Mouse (Mus musculus): ENCODE results near the gene Aox1. TPM values are rescaled to one million over a fixed set of nuclear protein-coding genes. Genes with fewer than 3 reads are reported as not detected.

Gene Aox1
- polyA plus RNA-seq, 1 experiment from 2014 or later, result 0.24 TPM

DNA sequence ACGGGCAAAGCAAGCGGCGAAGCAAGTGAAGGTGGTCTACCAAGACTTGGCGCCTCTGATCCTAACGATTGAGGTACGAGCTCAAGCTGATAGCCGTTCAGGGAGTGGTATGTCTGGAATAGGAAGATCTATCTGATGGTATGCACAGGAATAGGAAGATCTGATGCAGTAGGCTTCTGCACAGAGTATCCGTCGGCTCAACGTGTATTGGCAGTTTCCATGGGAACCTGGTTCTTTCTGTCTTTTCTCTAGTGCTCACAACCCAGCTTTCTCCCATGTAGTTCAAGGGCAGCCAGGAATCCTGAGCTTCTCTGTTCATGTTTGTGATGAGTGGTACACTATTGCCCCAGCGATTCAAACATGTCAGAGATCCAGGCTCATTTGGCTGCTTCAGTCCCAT lies 40.4 kb downstream of the Aox1 start:
- Histone ChIP-seq H3K4me2 (replicated peaks) (no peak overlapping the region), H3K27me3 (replicated peaks) (no peaks in the 10 kb centered on the region), H3K9me3 (no peaks in the 10 kb centered on the region), H3K4me1 (no peaks in the 10 kb centered on the region), H3K27ac (no peak overlapping the region), H3K36me3 (no peaks in the 10 kb centered on the region), H3K4me3 (no peak overlapping the region), H3K9ac (no peak overlapping the region)
- ATAC-seq (ENCODE audit: low FRiP score, low read depth), result no peak
- WGBS, result 90% methylated on average over 11 of the region's 11 CpGs

DNA sequence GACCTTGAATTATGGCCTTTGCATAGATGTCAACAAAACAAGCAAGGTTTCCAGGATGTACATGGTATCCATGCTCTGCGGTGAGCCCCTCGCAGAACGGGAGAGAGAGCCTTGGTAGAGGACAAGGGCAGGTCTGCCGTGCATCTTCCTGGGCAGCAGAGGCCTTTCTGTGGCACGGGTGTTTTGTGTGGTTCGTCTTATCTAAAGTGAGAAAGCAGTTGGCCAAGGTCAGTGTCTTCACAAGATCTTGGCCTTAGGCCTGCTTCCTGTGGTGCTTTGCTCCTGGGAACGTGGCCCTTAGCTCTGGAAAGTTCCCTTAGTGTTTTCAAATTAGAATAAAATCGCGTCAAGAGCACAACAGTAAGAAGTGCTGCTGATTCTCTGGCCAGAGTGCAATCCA lies 41.3 kb downstream of the Aox1 start:
- no peak for ATAC-seq (ENCODE audit: low FRiP score, low read depth)
- H3K36me3 ChIP-seq, result no peaks in the 10 kb centered on the region
- no peaks in the 10 kb centered on the region for H3K27me3 ChIP-seq (replicated peaks)
- no peak overlapping the region for H3K9ac ChIP-seq
- H3K4me2 ChIP-seq (replicated peaks), result no peak overlapping the region
- H3K27ac ChIP-seq, result no peak overlapping the region
- no peak overlapping the region for H3K4me3 ChIP-seq
- H3K4me1 ChIP-seq, result no peaks in the 10 kb centered on the region
- WGBS, result 85% methylated on average over 9 of the region's 9 CpGs
- no peaks in the 10 kb centered on the region for H3K9me3 ChIP-seq

DNA sequence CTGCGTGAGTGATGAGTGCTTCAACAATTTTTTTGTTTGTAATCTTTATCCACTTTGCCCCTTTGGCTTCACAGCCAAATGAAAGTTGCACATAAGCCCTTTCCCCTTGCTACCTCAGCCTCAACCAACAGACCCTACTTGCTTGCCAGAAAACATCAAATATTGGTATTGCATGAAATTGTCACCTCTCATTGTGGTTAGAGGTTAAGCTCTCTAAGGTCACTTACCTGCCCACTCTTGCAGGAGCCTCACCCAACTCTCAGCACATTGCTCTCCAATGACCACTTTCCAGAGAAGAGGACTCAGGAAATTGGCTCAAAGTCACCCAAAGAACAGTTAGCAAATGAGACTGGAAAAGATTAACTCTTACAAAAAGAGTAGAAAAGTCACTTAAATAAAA lies 41.8 kb downstream of the Aox1 start:
- Histone ChIP-seq H3K36me3 (no peaks in the 10 kb centered on the region), H3K4me3 (no peak overlapping the region), H3K9me3 (no peaks in the 10 kb centered on the region), H3K4me1 (no peaks in the 10 kb centered on the region), H3K9ac (no peak overlapping the region), H3K27ac (no peak overlapping the region), H3K4me2 (replicated peaks) (no peak overlapping the region), H3K27me3 (replicated peaks) (no peaks in the 10 kb centered on the region)
- no peak for ATAC-seq (ENCODE audit: low FRiP score, low read depth)
- 98% methylated on average over 1 of the region's 1 CpGs for WGBS

DNA sequence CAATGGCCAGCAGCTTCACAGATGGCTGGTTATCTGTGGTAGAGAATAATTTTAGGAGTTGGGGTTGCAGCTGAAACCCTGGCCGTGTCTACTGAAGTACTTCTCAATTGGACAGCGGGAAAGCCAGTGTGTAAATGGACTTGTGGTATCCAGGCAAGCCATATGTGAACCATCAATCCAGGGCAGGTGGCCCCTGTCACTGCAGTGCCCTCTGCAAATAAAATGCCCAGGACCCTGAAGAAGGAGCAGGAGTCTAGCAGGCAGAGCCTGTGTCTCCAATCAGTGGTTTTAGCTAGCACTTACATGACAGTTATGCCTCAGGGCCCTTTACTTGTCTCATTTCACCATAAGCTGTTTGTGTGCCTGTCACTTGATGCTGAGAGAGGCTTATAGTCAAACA lies 42.7 kb downstream of the Aox1 start:
- Histone ChIP-seq H3K27ac (no peak overlapping the region), H3K4me1 (no peaks in the 10 kb centered on the region), H3K9ac (no peak overlapping the region), H3K9me3 (no peaks in the 10 kb centered on the region), H3K27me3 (replicated peaks) (no peaks in the 10 kb centered on the region), H3K4me3 (no peak overlapping the region), H3K36me3 (no peaks in the 10 kb centered on the region), H3K4me2 (replicated peaks) (no peak overlapping the region)
- 73% methylated on average over 2 of the region's 2 CpGs for WGBS
- ATAC-seq (ENCODE audit: low FRiP score, low read depth), result no peak

DNA sequence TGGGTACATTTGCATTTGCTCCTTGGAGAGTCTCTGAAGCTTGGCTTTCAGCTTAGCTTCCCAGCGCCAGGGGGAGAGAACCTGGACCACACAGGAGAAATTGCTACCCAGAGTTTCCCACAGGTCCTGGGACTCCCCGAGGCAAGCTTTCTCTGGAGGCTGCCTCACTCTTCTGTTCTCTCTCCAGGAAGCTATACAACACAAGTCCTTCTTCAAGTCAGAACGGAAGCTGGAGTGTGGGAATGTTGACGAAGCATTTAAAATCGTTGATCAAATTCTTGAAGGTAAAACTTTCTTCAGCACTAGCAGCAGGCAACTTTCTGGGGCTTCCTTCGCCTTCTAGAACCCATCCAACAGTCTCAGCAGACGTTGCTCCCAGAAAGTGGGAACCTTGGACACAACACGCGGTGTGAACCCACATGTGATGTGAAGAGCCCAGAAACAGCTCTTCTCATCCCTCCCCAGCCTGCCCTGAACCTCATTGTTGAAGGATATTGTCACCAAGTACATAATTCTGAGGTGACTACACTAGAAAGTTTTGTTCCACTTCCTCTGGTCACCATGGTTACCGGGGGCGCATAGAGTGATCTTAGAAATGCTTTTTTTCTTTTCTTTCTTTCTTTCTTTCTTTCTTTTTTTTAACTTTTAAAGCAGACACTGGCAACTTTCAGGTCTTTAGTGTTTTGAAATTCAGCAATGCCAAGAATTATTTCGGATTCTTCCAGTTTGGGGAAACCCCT lies 43.4 kb downstream of the Aox1 start:
- no peak overlapping the region for H3K4me3 ChIP-seq
- H3K4me1 ChIP-seq, result no peaks in the 10 kb centered on the region
- no peaks in the 10 kb centered on the region for H3K27me3 ChIP-seq (replicated peaks)
- no peaks in the 10 kb centered on the region for H3K36me3 ChIP-seq
- no peak overlapping the region for H3K27ac ChIP-seq
- no peak overlapping the region for H3K9ac ChIP-seq
- no peak for ATAC-seq (ENCODE audit: low FRiP score, low read depth)
- H3K4me2 ChIP-seq (replicated peaks), result no peak overlapping the region
- WGBS, result 79% methylated on average over 12 of the region's 12 CpGs
- no peaks in the 10 kb centered on the region for H3K9me3 ChIP-seq

DNA sequence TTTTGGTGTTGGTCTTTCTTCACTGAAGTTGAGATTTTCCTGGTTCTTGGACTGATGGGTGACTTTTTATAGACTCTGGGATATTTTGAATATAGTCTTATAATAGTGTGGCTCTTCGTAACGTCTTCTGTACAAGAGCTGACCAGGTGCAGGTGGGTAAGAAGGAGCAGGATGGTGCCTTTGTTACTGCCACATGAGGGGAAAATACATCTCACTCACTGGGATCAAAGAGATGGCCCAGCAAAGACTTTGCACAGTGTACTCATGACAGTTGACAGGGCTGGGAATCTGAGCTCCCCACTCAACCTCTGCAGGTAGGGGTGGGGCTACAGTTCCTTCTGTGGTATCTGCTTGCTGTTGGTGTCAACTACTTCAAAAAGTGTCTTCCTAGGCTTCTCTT lies 44.5 kb downstream of the Aox1 start:
- WGBS, result 97% methylated on average over 2 of the region's 2 CpGs
- no peaks in the 10 kb centered on the region for H3K36me3 ChIP-seq
- no peaks in the 10 kb centered on the region for H3K9me3 ChIP-seq
- no peaks in the 10 kb centered on the region for H3K4me1 ChIP-seq
- H3K27me3 ChIP-seq (replicated peaks), result no peaks in the 10 kb centered on the region
- no peak overlapping the region for H3K4me2 ChIP-seq (replicated peaks)
- H3K9ac ChIP-seq, result no peak overlapping the region
- ATAC-seq (ENCODE audit: low FRiP score, low read depth), result no peak
- no peak overlapping the region for H3K4me3 ChIP-seq
- H3K27ac ChIP-seq, result no peak overlapping the region

DNA sequence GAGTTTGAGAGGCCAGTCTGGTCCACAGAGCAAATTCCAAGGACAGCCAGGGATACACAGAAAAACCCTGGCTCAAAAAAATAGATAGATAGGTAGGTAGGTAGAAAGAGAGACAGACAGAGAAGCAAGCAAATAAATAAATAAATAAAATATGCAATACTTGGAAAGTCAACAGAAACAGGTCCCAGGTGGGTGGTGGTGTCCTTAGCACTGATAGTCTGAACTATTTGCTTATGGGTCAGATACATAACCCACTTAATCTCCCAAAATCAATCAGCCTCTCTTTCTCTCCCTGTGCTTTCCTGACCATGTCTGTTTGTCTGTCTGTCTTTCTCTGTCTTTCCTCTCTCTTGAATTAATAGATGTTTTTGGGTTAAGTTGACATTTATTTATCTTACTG lies 48.2 kb downstream of the Aox1 start:
- no peak overlapping the region for H3K9ac ChIP-seq
- H3K36me3 ChIP-seq, result no peaks in the 10 kb centered on the region
- ATAC-seq (ENCODE audit: low FRiP score, low read depth), result no peak

DNA sequence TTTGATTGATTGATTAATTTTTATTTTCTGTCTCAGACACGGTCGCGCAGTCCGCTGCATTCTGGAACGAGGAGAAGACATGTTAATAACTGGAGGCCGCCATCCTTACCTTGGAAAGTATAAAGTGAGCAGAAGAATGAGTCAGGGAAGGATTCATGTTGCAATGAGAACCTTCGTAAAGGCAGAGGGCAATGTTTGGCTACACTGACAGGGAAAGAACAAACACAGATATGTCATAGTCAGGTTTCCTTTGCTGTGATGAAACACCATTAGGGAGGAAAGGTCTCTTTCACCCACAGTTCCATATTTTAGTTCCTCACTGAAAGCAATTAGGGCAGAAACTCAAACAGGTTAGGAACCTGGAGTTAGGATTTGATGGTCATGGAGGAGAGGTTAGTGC lies 48.7 kb downstream of the Aox1 start:
- Histone ChIP-seq H3K4me3 (no peak overlapping the region), H3K4me2 (replicated peaks) (no peak overlapping the region), H3K36me3 (no peaks in the 10 kb centered on the region), H3K27me3 (replicated peaks) (no peaks in the 10 kb centered on the region), H3K27ac (no peak overlapping the region), H3K4me1 (no peaks in the 10 kb centered on the region), H3K9me3 (no peaks in the 10 kb centered on the region), H3K9ac (no peak overlapping the region)
- no peak for ATAC-seq (ENCODE audit: low FRiP score, low read depth)
- 94% methylated on average over 7 of the region's 7 CpGs for WGBS

More for the DNA sequence above, 48.2 kb downstream of the Aox1 start:
- no peaks in the 10 kb centered on the region for H3K27me3 ChIP-seq (replicated peaks)
- H3K4me2 ChIP-seq (replicated peaks), result no peak overlapping the region
- H3K9me3 ChIP-seq, result no peaks in the 10 kb centered on the region
- no peaks in the 10 kb centered on the region for H3K4me1 ChIP-seq
- H3K4me3 ChIP-seq, result no peak overlapping the region
- no peak overlapping the region for H3K27ac ChIP-seq

DNA sequence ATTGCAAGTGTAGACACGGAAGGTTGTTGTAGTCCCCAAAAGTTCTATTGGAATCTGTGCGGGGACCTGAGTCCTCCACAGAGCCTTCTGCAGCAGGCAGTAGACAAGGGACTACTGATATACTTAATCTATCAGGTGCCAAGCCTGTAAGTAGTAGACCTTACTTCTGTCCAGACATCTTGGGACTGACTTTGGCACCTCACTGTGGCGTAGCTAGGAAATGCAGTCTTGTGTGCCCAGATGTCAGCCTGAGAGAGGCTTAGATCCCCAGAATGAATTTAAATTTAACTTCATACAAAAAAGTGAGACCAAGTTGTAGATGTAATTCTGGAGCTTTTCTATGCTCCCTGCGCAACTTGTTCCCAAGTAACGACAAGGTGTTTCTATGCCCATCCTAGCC lies 50.0 kb downstream of the Aox1 start:
- no peak overlapping the region for H3K27ac ChIP-seq
- H3K9ac ChIP-seq, result no peak overlapping the region
- H3K4me2 ChIP-seq (replicated peaks), result no peak overlapping the region
- 90% methylated on average over 5 of the region's 5 CpGs for WGBS
- H3K4me3 ChIP-seq, result no peak overlapping the region
- ATAC-seq (ENCODE audit: low FRiP score, low read depth), result no peak
- no peaks in the 10 kb centered on the region for H3K4me1 ChIP-seq
- no peaks in the 10 kb centered on the region for H3K36me3 ChIP-seq
- H3K27me3 ChIP-seq (replicated peaks), result no peaks in the 10 kb centered on the region
- H3K9me3 ChIP-seq, result no peaks in the 10 kb centered on the region

DNA sequence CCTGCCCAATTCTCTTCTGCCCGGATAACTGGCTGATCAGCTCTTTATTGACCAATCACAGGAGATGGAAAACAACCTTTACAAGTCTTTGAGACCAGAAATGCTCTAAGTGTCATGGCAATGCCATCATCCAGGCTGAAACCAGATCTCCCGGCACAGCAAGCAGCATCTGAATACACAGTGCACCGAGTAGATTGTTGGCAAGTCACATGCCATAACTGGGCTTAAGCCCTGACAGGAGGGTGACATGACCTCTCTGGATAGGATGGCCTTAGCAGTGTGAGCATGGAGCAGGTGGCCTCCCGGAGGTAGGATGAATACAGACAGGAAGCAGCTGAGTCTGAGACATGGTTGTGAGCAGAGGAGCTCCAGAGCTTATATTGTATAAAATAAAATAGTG lies 50.7 kb downstream of the Aox1 start:
- Histone ChIP-seq H3K9me3 (no peaks in the 10 kb centered on the region), H3K4me1 (no peaks in the 10 kb centered on the region), H3K27me3 (replicated peaks) (no peaks in the 10 kb centered on the region), H3K27ac (no peak overlapping the region), H3K9ac (no peak overlapping the region), H3K4me3 (no peak overlapping the region), H3K36me3 (no peaks in the 10 kb centered on the region), H3K4me2 (replicated peaks) (no peak overlapping the region)
- WGBS, result 90% methylated on average over 4 of the region's 4 CpGs
- ATAC-seq (ENCODE audit: low FRiP score, low read depth), result no peak

DNA sequence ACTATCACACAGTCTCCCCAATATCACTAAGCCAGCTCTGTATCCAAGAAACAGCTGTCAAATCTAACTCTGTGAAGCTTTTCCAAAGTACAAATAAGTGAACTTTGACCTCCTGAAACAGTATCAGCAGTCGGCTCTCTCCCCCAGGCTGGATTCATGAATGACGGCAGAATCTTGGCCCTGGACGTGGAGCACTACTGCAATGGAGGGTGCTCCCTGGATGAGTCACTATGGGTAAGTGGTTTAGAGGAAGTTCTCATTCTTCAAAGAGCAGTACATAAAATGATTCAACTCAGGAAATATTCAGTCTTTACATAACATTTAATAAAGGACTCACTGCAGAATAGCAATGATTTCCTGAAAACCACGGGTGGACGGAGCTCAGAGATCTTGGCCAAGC lies 51.6 kb downstream of the Aox1 start:
- H3K9ac ChIP-seq, result no peak overlapping the region
- no peak overlapping the region for H3K4me2 ChIP-seq (replicated peaks)
- H3K4me3 ChIP-seq, result no peak overlapping the region
- no peaks in the 10 kb centered on the region for H3K4me1 ChIP-seq
- WGBS, result 93% methylated on average over 5 of the region's 5 CpGs
- H3K27me3 ChIP-seq (replicated peaks), result no peaks in the 10 kb centered on the region
- no peak overlapping the region for H3K27ac ChIP-seq
- H3K36me3 ChIP-seq, result no peaks in the 10 kb centered on the region
- no peaks in the 10 kb centered on the region for H3K9me3 ChIP-seq
- no peak for ATAC-seq (ENCODE audit: low FRiP score, low read depth)

DNA sequence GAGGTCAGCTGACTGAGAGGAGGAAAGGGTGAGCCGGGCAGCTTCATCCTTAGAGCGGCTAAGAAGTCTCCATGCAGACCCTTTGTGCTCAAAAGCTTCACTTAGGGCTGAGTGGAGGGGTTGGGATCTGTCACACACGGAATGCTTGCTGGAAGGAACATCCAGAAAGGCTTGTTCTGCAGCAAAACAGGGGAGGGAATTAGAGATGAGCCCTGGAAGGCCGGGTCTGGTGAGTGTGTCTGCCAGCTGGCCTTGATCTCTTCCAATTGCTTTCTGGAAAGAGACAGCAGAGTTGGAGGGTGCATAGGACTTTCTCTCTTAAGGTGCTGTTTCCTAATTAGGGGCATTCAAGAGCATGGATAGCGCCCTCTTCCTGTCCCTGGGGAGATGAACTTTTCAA lies 59.6 kb downstream of the Aox1 start:
- ATAC-seq (ENCODE audit: low FRiP score, low read depth), result no peak
- Histone ChIP-seq H3K4me3 (no peak overlapping the region), H3K4me1 (no peaks in the 10 kb centered on the region), H3K9ac (no peak overlapping the region), H3K27me3 (replicated peaks) (no peaks in the 10 kb centered on the region), H3K36me3 (no peaks in the 10 kb centered on the region), H3K4me2 (replicated peaks) (no peak overlapping the region), H3K27ac (no peak overlapping the region), H3K9me3 (no peaks in the 10 kb centered on the region)
- WGBS, result 68% methylated on average over 5 of the region's 5 CpGs

DNA sequence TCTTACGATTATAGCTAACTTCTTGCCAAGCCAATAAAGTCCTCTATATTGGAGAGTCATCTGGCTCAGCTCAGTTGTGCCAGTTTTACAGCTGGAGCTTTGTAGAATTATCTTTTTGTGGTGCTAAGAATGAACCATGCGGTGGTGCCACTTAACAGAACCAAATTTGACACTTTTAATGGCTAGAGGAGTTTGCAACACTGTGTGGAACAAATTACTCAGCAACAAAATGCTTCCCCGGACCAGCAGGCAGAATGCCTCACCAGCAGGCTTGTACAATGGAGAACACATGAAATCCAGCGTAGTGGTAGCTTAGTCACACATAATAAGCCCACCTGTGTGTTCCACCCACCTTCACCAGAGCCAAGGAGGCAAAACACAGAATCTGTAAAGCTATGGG lies 60.5 kb downstream of the Aox1 start:
- Histone ChIP-seq H3K27ac (no peak overlapping the region), H3K4me2 (replicated peaks) (no peak overlapping the region), H3K36me3 (no peaks in the 10 kb centered on the region), H3K9ac (no peak overlapping the region), H3K9me3 (no peaks in the 10 kb centered on the region), H3K27me3 (replicated peaks) (no peaks in the 10 kb centered on the region), H3K4me1 (no peaks in the 10 kb centered on the region), H3K4me3 (no peak overlapping the region)
- ATAC-seq (ENCODE audit: low FRiP score, low read depth), result no peak
- WGBS, result 73% methylated on average over 4 of the region's 4 CpGs
